Comparison of ENCODE assay signal across 7 mouse cellular contexts in genomic region chr15:59733932-59734331, GRCm38 (mm10).
"Had no signal": no experiment of that assay in that cellular context is flagged by ENCODE, and none has a peak within 500 bp of the region (broad histone marks: within the 10 kb centered on the region; RNA-seq: fewer than 3 reads in every experiment).

No protein-coding gene starts in this region.

- ATAC-seq: liver, postnatal 0 days; lung, postnatal 0 days; midbrain, embryonic 15.5 days had no signal

- DNase-seq: left cerebral cortex, postnatal 4 days; liver, postnatal 0 days; lung, embryonic 14.5 days; thymus, adult 18-20 months; thymus, postnatal 4 days had no signal
